Mouse (Mus musculus): ENCODE measurements around the gene Ly9.

Gene Ly9

DNA sequence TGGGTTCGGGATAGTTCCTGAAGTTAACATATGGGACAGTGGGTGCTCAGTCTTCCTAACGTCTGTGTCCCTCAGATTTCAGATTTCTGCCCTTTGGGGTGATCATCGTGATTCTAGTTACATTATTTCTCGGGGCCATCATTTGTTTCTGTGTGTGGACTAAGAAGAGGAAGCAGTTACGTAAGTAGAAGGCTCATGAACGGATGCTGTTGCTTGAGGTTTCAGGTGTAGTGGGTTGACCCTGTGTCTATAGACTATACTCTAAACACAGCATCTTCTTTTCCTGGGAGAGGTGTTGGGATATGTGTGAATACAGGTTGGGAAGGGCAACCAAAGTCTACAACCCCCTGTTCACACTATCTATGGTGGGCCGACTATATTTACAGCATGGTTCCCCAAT is 30.0 kb downstream of the Ly9 start:
- no peak for DNase-seq (ENCODE audit: low spot score)

DNA sequence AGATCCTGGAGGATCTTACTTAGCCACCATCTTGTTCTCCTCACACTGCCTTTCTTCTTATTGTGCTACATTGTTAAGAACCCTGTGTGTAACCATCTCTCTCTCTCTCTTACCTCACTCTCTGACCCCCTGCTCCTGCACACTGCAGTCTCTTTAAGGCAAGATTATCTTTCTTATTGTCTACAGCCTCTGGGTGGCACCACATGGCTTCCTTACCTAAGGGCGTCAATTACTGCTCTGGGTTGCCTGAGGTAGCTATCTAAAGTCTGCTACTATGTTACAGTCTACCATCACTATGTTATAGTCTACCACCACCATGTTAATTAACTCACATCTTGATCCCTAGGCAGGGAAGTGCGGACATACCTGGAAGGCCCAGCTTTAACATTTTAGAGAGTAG is 38.8 kb downstream of the Ly9 start:
- no peak for DNase-seq (ENCODE audit: low spot score)

DNA sequence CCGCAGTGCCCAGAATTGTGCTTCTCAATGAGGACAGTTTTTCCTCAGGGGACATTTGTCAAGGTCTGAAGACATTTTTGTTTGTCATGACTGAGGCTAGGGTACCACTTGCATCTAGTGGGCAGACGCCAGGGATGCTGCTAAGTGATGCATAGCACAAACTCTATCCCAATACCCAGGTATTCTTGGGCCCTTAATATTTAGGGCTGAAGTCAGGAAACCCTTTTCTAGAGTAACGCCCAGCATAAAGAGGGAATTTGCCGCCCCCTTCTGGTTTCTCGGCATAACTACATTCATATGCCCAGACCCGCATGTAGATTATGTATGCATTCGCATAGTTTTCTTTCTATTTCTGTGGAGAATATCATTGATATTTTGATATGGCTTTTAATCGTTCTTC is 40.4 kb downstream of the Ly9 start:
- DNase-seq (ENCODE audit: low spot score), result peak; percentile 67

DNA sequence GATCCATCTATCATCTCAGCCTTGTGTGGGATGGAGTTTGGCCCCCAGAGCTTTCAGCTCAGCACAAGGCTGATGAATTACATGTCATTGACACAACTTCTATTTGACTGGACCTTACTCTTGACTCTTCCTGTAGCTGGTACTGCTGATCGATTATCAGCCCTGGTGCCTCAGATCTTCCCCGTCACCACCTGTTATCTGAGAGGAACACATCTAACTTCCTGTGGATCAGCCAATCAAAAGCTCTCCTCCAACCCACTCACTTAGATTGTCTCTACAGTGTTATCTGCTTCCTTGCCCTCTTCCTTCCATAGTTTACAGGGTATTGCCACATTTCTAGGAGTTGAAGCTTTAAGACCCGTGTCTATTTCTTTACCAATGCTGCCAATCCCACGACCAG is 41.3 kb downstream of the Ly9 start:
- DNase-seq (ENCODE audit: low spot score), result no peak

DNA sequence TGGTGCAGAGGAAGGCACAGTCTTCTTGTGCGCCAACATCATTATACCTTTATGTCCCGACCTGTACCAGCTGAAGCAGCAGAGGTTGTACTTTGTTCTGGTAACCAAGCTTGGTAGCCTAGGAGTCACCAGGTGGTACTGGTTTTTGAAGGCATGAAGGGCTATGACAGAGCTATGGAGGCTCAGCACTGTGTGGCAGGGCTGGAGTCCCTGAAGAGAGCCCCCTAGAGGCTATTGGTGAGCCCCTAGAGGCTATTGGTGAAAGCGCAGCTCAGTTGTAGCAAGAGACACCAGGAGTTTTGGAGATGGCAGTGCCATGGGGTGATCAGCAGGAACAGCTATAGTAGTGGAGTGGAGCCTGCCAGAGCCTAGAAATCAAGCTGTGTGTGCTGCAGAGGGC is 43.0 kb downstream of the Ly9 start:
- peak; percentile 56 for DNase-seq (ENCODE audit: low spot score)

DNA sequence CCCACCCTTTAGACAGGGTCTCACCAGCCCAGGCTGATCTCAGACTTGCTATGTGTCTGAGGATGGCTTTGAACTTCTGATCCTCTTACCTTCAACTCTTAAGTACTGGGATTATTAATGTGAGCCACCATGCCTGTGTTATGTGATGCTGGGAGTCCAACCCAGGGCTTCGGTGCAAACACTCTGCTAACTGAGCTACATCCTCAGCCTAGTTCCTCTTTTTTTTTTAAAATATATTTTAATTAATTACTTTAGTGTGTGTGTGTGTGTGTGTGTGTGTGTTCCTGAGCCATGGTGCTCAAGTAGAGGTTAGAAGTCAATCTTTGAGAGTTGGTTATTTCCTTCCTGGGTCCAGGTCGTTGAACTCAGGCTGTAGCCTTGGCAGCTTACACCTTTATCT is 44.2 kb downstream of the Ly9 start:
- no peak for DNase-seq (ENCODE audit: low spot score)

DNA sequence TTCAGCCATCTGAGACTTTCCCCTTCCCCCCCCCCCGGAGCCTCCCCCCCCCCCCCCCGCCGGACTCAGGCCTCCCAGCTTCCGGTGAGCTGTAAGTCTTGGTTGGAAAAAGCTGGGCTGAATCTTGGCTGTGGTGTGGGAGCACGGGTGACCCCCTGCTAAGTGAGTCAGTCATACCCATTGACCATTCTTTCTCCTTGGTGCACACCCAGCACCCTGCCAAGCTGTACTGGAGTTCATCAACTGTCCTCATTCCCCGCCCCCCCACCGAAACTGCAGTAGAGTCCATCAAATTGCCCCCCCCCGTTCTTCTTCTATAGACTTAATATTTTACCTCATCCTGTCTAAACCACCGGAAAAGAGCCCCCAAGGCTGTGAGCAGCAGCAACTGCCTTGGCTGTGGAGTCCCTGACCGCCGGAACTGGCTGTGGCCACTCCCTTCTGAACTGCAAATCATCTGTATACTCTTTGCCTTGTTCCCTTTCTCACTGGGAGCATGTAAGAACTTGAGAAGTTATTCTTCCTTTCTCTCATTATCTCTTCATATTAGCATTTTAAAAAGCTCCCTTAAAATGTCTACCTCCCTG is 45.5 kb downstream of the Ly9 start:
- DNase-seq (ENCODE audit: low spot score), result peak; percentile 17

DNA sequence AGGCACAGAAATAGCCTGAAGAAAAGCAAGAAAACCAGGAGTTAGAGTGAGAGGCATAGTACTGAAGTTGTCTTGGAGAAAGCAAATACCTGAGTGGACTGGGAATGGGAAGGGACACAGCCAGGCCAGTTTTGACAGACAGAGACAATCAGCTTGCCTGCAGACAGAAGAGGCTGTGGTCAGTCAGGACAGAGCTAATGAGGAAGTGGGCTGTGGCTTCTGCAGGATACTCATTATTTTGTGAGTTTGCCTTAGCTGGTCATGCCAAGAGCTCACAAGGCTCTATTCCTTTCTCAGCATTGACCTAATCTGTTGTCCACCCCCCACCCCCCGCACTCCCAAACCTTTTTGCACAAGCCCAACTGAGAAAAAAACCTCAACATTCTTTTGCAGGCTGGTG is 46.0 kb downstream of the Ly9 start:
- DNase-seq (ENCODE audit: low spot score), result no peak

DNA sequence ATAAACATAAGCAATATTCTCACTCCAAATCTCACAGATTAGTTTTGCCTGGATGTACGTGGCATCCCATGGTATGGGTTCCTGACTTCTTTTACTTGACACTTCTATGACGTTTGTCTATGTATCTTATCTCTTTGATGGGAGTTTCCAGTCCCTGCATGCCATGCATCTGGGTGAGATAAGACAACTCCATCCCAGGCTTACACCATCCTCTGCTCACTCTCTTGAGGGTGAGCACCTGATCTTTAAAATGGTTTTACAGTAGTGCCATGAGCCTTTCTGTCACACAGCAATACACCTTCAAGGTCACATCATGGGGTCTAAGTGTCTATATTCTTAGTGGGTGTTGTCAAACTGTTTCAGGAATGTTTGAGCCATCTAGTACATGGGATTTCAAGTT is 46.9 kb downstream of the Ly9 start:
- no peak for DNase-seq (ENCODE audit: low spot score)

DNA sequence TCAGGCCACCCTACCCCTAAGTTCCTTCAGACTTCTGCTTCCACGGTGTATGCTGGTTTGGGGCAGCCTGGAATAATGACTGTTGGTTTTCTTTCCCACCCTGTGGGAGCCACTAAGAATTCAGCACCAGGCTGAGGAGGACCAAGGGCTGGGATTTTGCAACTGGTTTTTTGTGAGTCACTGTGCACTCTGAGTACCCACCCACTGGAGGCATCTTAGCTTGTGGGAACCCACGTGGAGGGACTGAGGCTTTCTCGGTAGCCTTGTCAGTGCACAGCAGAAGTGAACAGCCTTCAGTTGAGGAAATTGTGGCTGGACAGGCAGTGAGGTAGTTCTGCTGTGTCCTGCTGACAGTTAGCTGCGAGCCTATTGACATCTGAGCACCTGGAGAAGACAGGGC is 48.3 kb downstream of the Ly9 start, which contains the start of gene Cd244a:
Cd244a (plus strand) TSS at position 296 of the 400 bp plus-strand sequence.
- no peak for DNase-seq (ENCODE audit: low spot score)

DNA sequence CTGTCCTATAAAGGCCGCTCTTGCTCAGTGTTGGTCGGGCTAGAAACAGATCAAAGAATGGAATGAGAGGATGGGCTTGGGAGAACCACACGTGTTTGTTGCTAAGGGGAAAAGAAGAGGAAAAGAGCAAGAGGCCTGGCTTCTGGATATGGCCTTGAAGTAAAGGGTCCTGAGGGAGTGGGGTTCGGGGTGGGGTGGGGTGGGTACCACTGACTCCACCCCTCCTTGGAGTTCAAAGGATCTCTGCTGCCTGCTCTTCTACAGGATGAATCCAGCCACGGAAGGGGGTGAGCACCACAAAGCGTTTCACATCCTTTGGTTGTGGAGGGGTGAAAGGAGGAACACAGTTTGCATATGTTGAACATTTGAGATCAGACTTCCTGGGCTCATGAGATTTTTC is 48.8 kb downstream of the Ly9 start:
- no peak for DNase-seq (ENCODE audit: low spot score)

DNA sequence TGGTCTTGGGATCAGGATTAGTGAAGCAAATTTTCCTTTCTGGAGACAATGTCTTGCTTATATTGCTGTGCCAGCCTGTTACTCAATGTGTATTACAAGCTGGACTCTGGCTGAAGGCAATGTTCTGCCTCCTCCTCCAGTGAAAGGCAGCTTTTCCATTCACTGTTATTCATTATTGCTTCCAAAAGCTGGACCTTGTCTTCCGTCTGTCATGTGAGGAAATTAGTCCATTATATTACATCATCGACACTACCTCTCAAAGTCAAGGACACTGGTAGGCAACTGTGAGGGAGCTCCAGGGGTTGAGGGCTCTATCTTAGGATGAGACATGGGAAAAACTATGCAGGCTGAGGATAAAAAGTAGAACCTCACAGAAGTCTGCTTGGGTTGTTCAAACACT is 50.8 kb downstream of the Ly9 start:
- no peak for DNase-seq (ENCODE audit: low spot score)

DNA sequence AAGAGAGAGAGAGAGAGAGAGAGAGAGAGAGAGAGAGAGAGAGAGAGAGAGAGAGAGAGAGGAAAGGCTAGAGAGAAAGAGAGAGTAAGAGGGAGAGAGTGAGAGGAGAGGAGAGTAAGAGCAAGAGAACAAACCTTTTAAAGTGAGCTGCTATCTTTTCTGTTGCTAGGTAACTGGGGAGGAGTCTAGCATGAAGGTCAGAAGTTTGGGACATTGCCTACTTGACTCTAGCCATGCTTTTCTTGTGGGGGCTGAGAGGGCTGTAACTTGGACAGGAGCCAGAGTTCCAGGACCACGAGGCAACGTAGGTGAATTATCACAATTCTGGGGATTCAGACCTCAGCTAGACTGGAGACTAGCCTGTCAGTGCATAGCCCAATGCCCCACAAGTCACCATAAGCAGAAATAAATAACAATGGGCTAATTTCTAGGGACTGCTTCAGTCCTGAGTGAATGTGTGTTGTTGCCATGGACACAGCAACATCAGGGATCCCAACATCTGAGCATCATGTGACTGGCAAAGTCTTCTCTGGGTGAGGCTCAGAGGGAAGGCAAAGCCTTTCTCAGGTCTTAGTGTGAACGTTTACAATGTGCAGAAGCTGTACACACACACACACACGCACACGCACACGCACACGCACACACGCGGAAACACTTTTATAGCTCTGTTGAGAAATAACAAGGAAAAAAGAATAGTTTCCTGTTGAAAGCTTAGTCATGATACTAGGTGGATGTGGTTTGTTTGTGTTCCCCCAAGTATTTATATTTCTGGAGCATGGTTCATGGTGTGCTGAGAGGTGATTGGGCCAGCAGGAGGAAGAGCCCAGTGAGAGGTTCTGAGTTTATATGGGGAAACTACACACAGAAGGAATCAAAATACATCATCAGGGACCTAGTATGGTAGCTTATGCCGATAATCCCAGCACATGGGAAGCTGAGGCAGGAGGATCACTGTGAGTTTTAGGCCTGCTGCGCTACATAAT is 53.6 kb downstream of the Ly9 start:
- no peak for DNase-seq (ENCODE audit: low spot score)

DNA sequence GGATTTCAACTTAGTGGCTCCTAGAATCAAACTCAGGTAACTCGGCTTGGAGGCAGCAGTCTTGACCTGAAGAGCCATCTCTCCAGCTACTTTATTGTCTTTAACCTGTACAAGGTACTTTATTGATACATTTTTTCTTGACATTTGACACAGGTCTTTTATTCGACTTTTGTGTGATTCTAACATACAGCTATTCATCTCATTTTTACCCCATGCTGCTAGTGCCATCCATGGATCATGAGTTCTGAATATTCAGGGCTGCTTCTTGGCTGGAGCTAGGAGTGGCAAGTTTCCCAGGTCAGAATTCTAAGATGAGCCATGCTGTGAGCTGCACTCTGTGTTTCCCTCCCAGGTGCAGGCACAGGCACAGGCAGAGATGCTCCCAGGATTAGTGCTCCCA is 55.0 kb downstream of the Ly9 start:
- no peak for DNase-seq (ENCODE audit: low spot score)

DNA sequence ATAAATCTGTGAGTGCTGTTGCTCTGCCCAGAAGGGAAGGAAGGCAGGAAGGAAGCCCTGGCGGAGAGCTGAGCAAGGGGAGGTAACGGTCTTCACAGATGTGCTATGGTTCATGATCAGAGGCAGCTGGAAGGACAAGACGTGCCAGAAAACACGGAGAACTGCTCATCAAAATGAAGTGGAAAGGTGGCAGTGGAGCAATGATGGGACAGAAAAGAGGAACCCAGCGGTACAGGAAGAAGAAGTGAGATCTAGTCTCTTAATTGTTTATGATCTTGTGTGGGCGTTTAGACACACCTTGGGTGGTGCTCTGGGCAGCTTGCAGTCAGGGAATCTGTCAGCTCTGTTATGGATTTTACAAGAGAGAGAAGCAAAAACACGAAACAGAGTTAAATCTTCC is 55.9 kb downstream of the Ly9 start:
- peak; percentile 9 for DNase-seq (ENCODE audit: low spot score)

DNA sequence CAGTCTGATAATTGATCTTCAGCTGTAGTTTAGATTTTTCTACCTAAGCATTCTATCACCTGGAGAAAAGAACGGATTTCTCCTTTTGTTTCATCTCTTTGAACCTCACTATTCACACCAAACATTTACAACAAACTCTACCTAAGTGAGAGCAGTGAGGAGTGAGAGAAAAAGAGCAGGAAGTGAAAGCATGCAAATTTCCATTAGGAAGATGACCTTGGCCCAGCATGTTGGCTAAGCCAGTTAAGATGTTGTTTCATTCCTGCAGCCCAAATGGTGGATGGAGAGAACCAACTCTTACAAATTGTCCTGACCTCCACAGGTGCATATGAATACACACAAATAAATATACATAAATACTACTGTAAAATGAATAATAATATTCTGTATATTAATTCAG is 66.5 kb downstream of the Ly9 start:
- no peak for DNase-seq (ENCODE audit: low spot score)
